Mouse (Mus musculus) kidney, embryonic 15.5 days (tissue): ENCODE results near the gene Hnrnpa3. TPM values are rescaled to one million over a fixed set of nuclear protein-coding genes. Genes with fewer than 3 reads are reported as not detected.
A peak's percentile ranks its signal among the peaks of the same experiment; 100 is the strongest.
"Not testable (repeated sequence)": the region's sequence is repeated elsewhere in the genome, so short reads cannot be mapped to it uniquely, and the experiment has no call there.

Source experiments
- ATAC-seq: fragments of 200-750 bp; cut with Nextera tagmentation; replicated peaks from 2 replicates; pipeline ENCODE4 v1.8.0; 2017; ENCODE audit warnings: moderate TSS enrichment; ENCODE audit not compliant: low FRiP score
- H3K27ac ChIP-seq: fragments of 300-500 bp; sonication (generic); 2 replicates; pipeline ENCODE4 v1.5.1; 2015; ENCODE audit warnings: mild to moderate bottlenecking, inconsistent platforms
- H3K27me3 ChIP-seq: fragments of 300-500 bp; sonication (generic); 2 replicates; pipeline ENCODE4 v1.6.1; 2015; ENCODE audit warnings: inconsistent platforms
- H3K36me3 ChIP-seq: fragments of 300-500 bp; sonication (generic); 2 replicates; pipeline ENCODE4 v1.6.1; 2015; ENCODE audit warnings: inconsistent platforms
- H3K4me1 ChIP-seq: fragments of 300-500 bp; sonication (generic); 2 replicates; pipeline ENCODE4 v1.6.1; 2015; ENCODE audit warnings: inconsistent platforms
- H3K4me2 ChIP-seq: fragments of 300-500 bp; sonication (generic); 2 replicates; pipeline ENCODE4 v1.6.1; 2015; ENCODE audit warnings: moderate library complexity, mild to moderate bottlenecking, inconsistent platforms
- H3K4me3 ChIP-seq: fragments of 300-500 bp; sonication (generic); replicated peaks from 2 replicates; pipeline ENCODE4 v1.5.1; 2015; ENCODE audit warnings: mild to moderate bottlenecking, inconsistent platforms
- H3K9ac ChIP-seq: fragments of 300-500 bp; sonication (generic); 2 replicates; pipeline ENCODE4 v1.6.1; 2015; ENCODE audit warnings: mild to moderate bottlenecking, inconsistent platforms
- H3K9me3 ChIP-seq: fragments of 300-500 bp; sonication (generic); replicated peaks from 2 replicates; pipeline ENCODE4 v1.6.1; 2016; ENCODE audit warnings: inconsistent platforms
- WGBS: fragments of 180-500 bp; shearing (Covaris S2); methylation state at CpG from one replicate; pipeline ENCODE4 v1.1.7; 2015; ENCODE audit warnings: mixed read lengths; 5-methylcytosine and 5-hydroxymethylcytosine counted together
- polyA plus RNA-seq: library from polyadenylated mRNA; unstranded; fragments of >200 nt; fragmentation: Nextera tagmentation; extraction: Ambion mirVana; gene quantifications from 2 replicates; pipeline ENCODE4 v1.2.1, GENCODE M21; 2015

The Hnrnpa3 gene
- polyA plus RNA-seq, 1 experiment from 2014 or later = 381 TPM

GRCm38 (mm10) chr2:75626597-75627440, 32.2 kb upstream of the Hnrnpa3 start:
- 72% methylated on average over 6 of the region's 6 CpGs for WGBS
- Histone ChIP-seq H3K4me3 (no peak overlapping the region), H3K9ac (no peak overlapping the region), H3K36me3 (no peaks in the 10 kb centered on the region), H3K4me1 (no peaks in the 10 kb centered on the region), H3K4me2 (no peak overlapping the region), H3K27ac (no peak overlapping the region), H3K9me3 (no peaks in the 10 kb centered on the region), H3K27me3 (no peaks in the 10 kb centered on the region)
- no peak for ATAC-seq

GRCm38 (mm10) chr2:75628487-75628886, 30.6 kb upstream of the Hnrnpa3 start:
- no peaks in the 10 kb centered on the region for H3K4me1 ChIP-seq
- WGBS = 94% methylated on average over 8 of the region's 8 CpGs

GRCm38 (mm10) chr2:75631421-75631820, 27.6 kb upstream of the Hnrnpa3 start:
- H3K36me3 ChIP-seq = no peaks in the 10 kb centered on the region
- H3K4me1 ChIP-seq = peaks cover 11% of the 10 kb centered on the region
- no peak overlapping the region for H3K4me3 ChIP-seq
- WGBS = 73% methylated on average over 6 of the region's 6 CpGs
- H3K4me2 ChIP-seq = no peak overlapping the region
- no peak overlapping the region for H3K9ac ChIP-seq
- ATAC-seq = no peak
- H3K9me3 ChIP-seq = no peaks in the 10 kb centered on the region
- no peaks in the 10 kb centered on the region for H3K27me3 ChIP-seq
- H3K27ac ChIP-seq = no peak overlapping the region

More at GRCm38 (mm10) chr2:75628487-75628886, 30.6 kb upstream of the Hnrnpa3 start:
- no peak overlapping the region for H3K4me3 ChIP-seq
- no peak overlapping the region for H3K27ac ChIP-seq
- no peaks in the 10 kb centered on the region for H3K9me3 ChIP-seq
- H3K4me2 ChIP-seq = no peak overlapping the region
- no peak overlapping the region for H3K9ac ChIP-seq
- H3K36me3 ChIP-seq = no peaks in the 10 kb centered on the region
- ATAC-seq = no peak
- H3K27me3 ChIP-seq = no peaks in the 10 kb centered on the region

- H3K36me3 ChIP-seq = no peaks in the 10 kb centered on the region
- no peak overlapping the region for H3K4me3 ChIP-seq
- H3K27ac ChIP-seq = no peak overlapping the region
- no peak for ATAC-seq
- no peak overlapping the region for H3K9ac ChIP-seq
- H3K4me2 ChIP-seq = no peak overlapping the region
- no peaks in the 10 kb centered on the region for H3K9me3 ChIP-seq
- 88% methylated on average over 6 of the region's 6 CpGs for WGBS
- no peaks in the 10 kb centered on the region for H3K27me3 ChIP-seq
- H3K4me1 ChIP-seq = peaks cover 14% of the 10 kb centered on the region
These were observed 27.0 kb upstream of the Hnrnpa3 start for GRCm38 (mm10) chr2:75632043-75632442.

GRCm38 (mm10) chr2:75632721-75633181, 26.3 kb upstream of the Hnrnpa3 start:
- H3K4me1 ChIP-seq = peaks cover 15% of the 10 kb centered on the region
- no peaks in the 10 kb centered on the region for H3K27me3 ChIP-seq
- ATAC-seq = no peak
- 69% methylated on average over 12 of the region's 12 CpGs for WGBS
- no peak overlapping the region for H3K4me3 ChIP-seq
- peak overlapping the region; percentile 42 for H3K27ac ChIP-seq
- no peak overlapping the region for H3K4me2 ChIP-seq
- no peaks in the 10 kb centered on the region for H3K9me3 ChIP-seq
- H3K36me3 ChIP-seq = no peaks in the 10 kb centered on the region
- no peak overlapping the region for H3K9ac ChIP-seq

- Histone ChIP-seq H3K9me3 (no peaks in the 10 kb centered on the region), H3K4me2 (0 out of 2 replicates have a peak overlapping the region, but pooled peaks have one; percentile 12), H3K27ac (peak overlapping the region; percentile 73), H3K9ac (no peak overlapping the region), H3K4me3 (no peak overlapping the region), H3K36me3 (no peaks in the 10 kb centered on the region), H3K4me1 (peaks cover 17% of the 10 kb centered on the region), H3K27me3 (no peaks in the 10 kb centered on the region)
- peak; percentile 45; the same call in 1 of the 2 replicates for ATAC-seq
- 55% methylated on average over 6 of the region's 6 CpGs for WGBS
These were observed 25.7 kb upstream of the Hnrnpa3 start for GRCm38 (mm10) chr2:75633381-75633780.

GRCm38 (mm10) chr2:75633784-75634183, 25.3 kb upstream of the Hnrnpa3 start:
- H3K9me3 ChIP-seq = no peaks in the 10 kb centered on the region
- 71% methylated on average over 5 of the region's 5 CpGs for WGBS
- peak overlapping the region; percentile 73 for H3K27ac ChIP-seq
- no peak overlapping the region for H3K9ac ChIP-seq
- H3K27me3 ChIP-seq = no peaks in the 10 kb centered on the region
- peaks cover 17% of the 10 kb centered on the region for H3K4me1 ChIP-seq
- H3K4me2 ChIP-seq = 0 out of 2 replicates have a peak overlapping the region, but pooled peaks have one; percentile 12
- no peak overlapping the region for H3K4me3 ChIP-seq
- ATAC-seq = peak; percentile 65; the same call in 1 of the 2 replicates
- no peaks in the 10 kb centered on the region for H3K36me3 ChIP-seq

- peaks cover 17% of the 10 kb centered on the region for H3K4me1 ChIP-seq
- ATAC-seq, H3K4me2 ChIP-seq, H3K9me3 ChIP-seq, H3K36me3 ChIP-seq, H3K4me3 ChIP-seq, H3K27me3 ChIP-seq, H3K9ac ChIP-seq: not testable (repeated sequence)
- H3K27ac ChIP-seq = 0 out of 2 replicates have a peak overlapping the region, but pooled peaks have one; percentile 73
- 89% methylated on average over 14 of the region's 14 CpGs for WGBS
These were observed 24.6 kb upstream of the Hnrnpa3 start for GRCm38 (mm10) chr2:75634431-75634830.

GRCm38 (mm10) chr2:75636261-75637054, 22.6 kb upstream of the Hnrnpa3 start:
- Histone ChIP-seq H3K36me3 (no peaks in the 10 kb centered on the region), H3K9ac (no peak overlapping the region), H3K27ac (no peak overlapping the region), H3K27me3 (no peaks in the 10 kb centered on the region), H3K4me1 (peaks cover 17% of the 10 kb centered on the region), H3K4me2 (no peak overlapping the region), H3K9me3 (no peaks in the 10 kb centered on the region), H3K4me3 (no peak overlapping the region)
- ATAC-seq = no peak
- WGBS = 66% methylated on average over 6 of the region's 6 CpGs

- H3K4me3 ChIP-seq, H3K4me2 ChIP-seq, H3K27ac ChIP-seq, H3K27me3 ChIP-seq, H3K9ac ChIP-seq, ATAC-seq, H3K36me3 ChIP-seq, H3K9me3 ChIP-seq: not testable (repeated sequence)
- WGBS = 95% methylated on average over 2 of the region's 2 CpGs
- H3K4me1 ChIP-seq = peaks cover 17% of the 10 kb centered on the region
These were observed 22.1 kb upstream of the Hnrnpa3 start for GRCm38 (mm10) chr2:75637055-75637304.

- Histone ChIP-seq H3K27me3 (no peaks in the 10 kb centered on the region), H3K4me3 (no peak overlapping the region), H3K4me2 (no peak overlapping the region), H3K4me1 (peaks cover 17% of the 10 kb centered on the region), H3K9me3 (no peaks in the 10 kb centered on the region), H3K27ac (no peak overlapping the region; the same call in 1 of the 2 replicates), H3K36me3 (no peaks in the 10 kb centered on the region), H3K9ac (no peak overlapping the region)
- ATAC-seq = no peak
These were observed 21.7 kb upstream of the Hnrnpa3 start for GRCm38 (mm10) chr2:75637361-75637760.

GRCm38 (mm10) chr2:75637822-75638221, 21.2 kb upstream of the Hnrnpa3 start:
- H3K27me3 ChIP-seq, H3K4me2 ChIP-seq, H3K9ac ChIP-seq, H3K9me3 ChIP-seq, H3K4me3 ChIP-seq, ATAC-seq, H3K36me3 ChIP-seq: not testable (repeated sequence)
- 91% methylated on average over 6 of the region's 6 CpGs for WGBS
- peak overlapping the region; percentile 37; the same call in 1 of the 2 replicates for H3K27ac ChIP-seq
- H3K4me1 ChIP-seq = peaks cover 18% of the 10 kb centered on the region
